Mouse (Mus musculus): ENCODE results near the gene Gpc6. TPM values are rescaled to one million over a fixed set of nuclear protein-coding genes. Genes with fewer than 3 reads are reported as not detected.

Gene Gpc6
- polyA plus RNA-seq, 1 experiment: not detected

DNA sequence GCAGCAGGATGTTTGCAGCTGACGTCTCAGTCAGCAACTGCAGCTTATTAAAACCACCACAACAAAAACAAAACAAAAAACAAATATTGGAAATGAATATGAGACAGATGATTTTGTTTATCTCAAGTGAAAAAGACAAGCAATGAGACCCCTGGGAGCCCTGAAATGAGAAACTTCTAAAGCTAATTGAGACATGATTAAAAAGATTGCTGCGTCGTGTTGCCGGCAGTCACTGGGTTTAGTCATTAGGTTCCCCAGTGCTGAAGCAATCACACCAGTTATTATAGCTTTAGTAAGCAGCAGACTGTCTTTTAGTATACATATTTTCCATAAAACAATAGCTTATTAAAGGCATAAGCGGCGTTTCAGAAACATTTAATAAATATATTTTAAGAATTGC, 419.4 kb downstream of the Gpc6 start:
- Histone ChIP-seq H3K4me1 (ENCODE audit: control insufficient read depth, insufficient read depth, low read length) (no peaks in the 10 kb centered on the region), H3K27ac (ENCODE audit: insufficient read depth, low read depth, low read length) (no peak overlapping the region), H3K4me3 (ENCODE audit: insufficient read depth, low read depth, low read length) (no peak overlapping the region)
- TF ChIP-seq CTCF (IDR thresholded peaks at IDR 0.05; ENCODE audit: insufficient read depth, low read depth, low read length) (no peak), POLR2A (IDR thresholded peaks at IDR 0.05; ENCODE audit: insufficient read depth, low read depth, low read length) (no peak)
- WGBS: 59% methylated on average over 6 of the region's 6 CpGs

DNA sequence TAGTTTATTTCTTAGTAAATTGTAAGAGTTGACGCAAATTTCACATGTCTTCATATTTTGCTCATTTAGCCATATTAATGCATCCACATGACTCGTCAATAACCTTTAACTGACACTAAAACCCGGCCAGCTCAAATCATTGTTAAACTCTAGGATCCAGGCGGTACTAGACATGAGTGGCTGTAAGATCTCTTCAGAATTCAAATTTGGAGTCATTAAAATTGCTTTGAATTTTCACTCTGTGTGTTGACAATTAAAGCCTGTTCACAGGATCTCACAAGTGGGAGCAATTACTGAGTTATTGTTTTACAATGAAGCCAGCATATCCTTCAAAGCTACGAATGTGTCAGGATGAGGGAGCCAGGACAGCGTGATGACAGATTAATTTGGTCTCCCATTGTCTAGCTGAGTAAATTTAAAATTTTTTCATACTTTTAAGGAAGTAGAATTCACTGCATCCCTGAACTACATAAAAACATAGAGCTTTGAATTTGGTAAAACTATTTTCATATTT, 421.3 kb downstream of the Gpc6 start:
- H3K4me3 ChIP-seq (ENCODE audit: insufficient read depth, low read depth, low read length): no peak overlapping the region
- H3K27ac ChIP-seq (ENCODE audit: insufficient read depth, low read depth, low read length): no peak overlapping the region
- no peaks in the 10 kb centered on the region for H3K4me1 ChIP-seq (ENCODE audit: control insufficient read depth, insufficient read depth, low read length)
- 86% methylated on average over 6 of the region's 6 CpGs for WGBS
- TF ChIP-seq CTCF (IDR thresholded peaks at IDR 0.05; ENCODE audit: insufficient read depth, low read depth, low read length) (no peak), POLR2A (IDR thresholded peaks at IDR 0.05; ENCODE audit: insufficient read depth, low read depth, low read length) (no peak)

DNA sequence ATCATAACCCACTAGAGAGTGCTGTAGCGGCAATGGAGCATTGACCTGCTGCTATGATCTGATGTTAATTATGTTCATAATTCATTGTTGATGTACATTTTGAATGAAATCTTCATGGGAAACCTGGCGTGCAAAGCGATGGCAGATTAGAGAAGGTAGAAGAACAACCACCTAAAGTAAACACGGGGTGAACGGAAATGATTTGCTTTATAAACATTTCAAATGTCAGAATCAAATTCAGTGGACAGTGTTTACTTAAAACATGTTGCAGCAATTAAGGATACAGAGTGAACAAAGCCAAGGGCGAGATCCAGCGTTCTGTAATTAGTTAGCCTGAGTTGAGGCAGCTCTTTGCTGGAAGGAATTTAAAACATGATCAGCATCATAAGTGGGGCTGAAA, 426.2 kb downstream of the Gpc6 start:
- Histone ChIP-seq H3K27ac (ENCODE audit: insufficient read depth, low read depth, low read length) (no peak overlapping the region), H3K4me3 (ENCODE audit: insufficient read depth, low read depth, low read length) (no peak overlapping the region), H3K4me1 (ENCODE audit: control insufficient read depth, insufficient read depth, low read length) (no peaks in the 10 kb centered on the region)
- WGBS: 66% methylated on average over 7 of the region's 7 CpGs
- TF ChIP-seq CTCF (IDR thresholded peaks at IDR 0.05; ENCODE audit: insufficient read depth, low read depth, low read length) (no peak), POLR2A (IDR thresholded peaks at IDR 0.05; ENCODE audit: insufficient read depth, low read depth, low read length) (no peak)

DNA sequence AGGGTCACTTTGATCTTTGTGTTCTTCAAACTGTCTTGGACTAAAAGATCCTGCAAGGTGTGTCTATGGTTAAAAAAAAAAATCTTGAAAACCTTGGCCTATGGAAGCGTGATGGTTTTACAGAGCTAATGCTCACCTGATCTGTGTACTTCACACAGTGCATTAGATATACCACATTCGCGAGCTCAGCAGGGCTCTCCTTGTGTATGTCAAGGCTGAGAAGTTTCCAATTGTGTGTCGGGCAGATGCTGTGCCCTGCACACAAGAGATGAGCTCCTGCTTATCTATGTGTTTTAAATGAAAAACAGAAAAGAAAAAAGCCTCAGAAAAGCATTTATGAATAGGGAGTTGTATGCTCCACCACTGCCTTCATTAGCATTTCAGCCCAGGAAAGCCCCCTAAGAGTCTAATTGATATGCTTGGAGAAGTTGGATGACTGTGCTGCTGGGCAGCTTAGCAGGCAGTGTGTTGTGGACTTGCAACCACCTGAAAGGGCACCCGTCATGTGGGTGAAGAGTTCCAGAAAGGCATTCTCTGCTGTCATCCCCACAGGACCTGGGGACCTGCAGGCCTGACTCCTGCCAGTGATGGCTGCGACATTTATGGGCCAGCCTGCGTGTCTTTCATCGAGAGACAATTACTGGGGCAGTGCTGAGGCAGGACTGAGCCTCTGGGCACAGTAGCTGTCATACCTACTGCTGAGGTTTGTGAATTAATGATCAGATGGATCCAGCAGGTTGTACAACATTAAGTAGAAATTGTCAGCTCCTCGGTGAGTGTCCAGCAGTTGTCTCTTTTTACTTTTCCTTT, 436.2 kb downstream of the Gpc6 start:
- H3K4me3 ChIP-seq (ENCODE audit: insufficient read depth, low read depth, low read length): no peak overlapping the region
- no peaks in the 10 kb centered on the region for H3K4me1 ChIP-seq (ENCODE audit: control insufficient read depth, insufficient read depth, low read length)
- TF ChIP-seq CTCF (IDR thresholded peaks at IDR 0.05; ENCODE audit: insufficient read depth, low read depth, low read length) (no peak), POLR2A (IDR thresholded peaks at IDR 0.05; ENCODE audit: insufficient read depth, low read depth, low read length) (no peak)
- 76% methylated on average over 9 of the region's 9 CpGs for WGBS
- no peak overlapping the region for H3K27ac ChIP-seq (ENCODE audit: insufficient read depth, low read depth, low read length)

DNA sequence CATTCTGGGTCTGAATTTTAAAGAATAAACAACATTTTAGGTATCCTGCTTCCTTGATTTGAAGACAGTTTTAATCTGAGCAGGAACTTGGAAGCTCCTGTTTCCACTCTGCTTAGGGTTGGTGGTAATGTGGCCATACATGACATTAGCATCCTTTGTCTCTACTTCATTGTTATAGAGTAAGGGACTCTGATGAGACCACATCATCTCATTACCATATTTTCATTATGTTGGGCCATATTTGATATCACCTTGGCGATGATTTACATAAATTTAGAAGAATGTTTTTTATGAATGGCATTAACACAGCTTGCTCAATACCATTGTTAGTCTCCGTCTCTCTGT, 436.8 kb downstream of the Gpc6 start:
- 93% methylated on average over 2 of the region's 2 CpGs for WGBS
- H3K27ac ChIP-seq (ENCODE audit: insufficient read depth, low read depth, low read length): no peak overlapping the region
- TF ChIP-seq CTCF (IDR thresholded peaks at IDR 0.05; ENCODE audit: insufficient read depth, low read depth, low read length) (no peak), POLR2A (IDR thresholded peaks at IDR 0.05; ENCODE audit: insufficient read depth, low read depth, low read length) (no peak)
- H3K4me3 ChIP-seq (ENCODE audit: insufficient read depth, low read depth, low read length): no peak overlapping the region
- H3K4me1 ChIP-seq (ENCODE audit: control insufficient read depth, insufficient read depth, low read length): no peaks in the 10 kb centered on the region

DNA sequence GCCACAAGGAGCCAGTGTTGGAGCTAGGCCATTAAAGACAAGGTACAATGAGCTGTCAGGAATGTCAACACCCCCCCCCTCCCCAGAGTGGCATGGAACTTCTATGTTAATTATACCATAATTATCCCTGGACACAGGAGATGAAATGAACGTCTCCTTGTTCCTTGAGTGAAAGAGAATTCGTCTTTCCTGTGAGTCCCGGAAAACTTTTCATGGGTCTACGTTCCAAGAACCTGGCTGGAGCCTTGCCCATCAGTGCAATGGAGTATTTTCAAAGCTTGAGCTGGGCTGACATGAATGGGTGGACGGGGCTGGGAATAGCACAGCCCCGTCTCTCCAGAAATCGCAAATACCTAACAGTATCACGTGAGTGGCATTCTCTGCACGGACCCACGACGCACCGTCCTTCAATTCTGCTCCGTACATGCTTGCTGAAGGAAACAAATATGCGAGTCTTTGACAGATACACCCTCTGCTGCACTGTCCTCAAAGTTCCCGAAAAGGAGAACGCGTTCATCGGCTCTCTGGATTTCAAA, 444.3 kb downstream of the Gpc6 start:
- Histone ChIP-seq H3K4me1 (ENCODE audit: control insufficient read depth, insufficient read depth, low read length) (0 out of 2 replicates have a peak, but pooled peaks cover 2% of the 10 kb centered on the region), H3K4me3 (ENCODE audit: insufficient read depth, low read depth, low read length) (no peak overlapping the region), H3K27ac (ENCODE audit: insufficient read depth, low read depth, low read length) (no peak overlapping the region)
- TF ChIP-seq CTCF (IDR thresholded peaks at IDR 0.05; ENCODE audit: insufficient read depth, low read depth, low read length) (no peak), POLR2A (IDR thresholded peaks at IDR 0.05; ENCODE audit: insufficient read depth, low read depth, low read length) (no peak)
- 37% methylated on average over 18 of the region's 18 CpGs for WGBS

DNA sequence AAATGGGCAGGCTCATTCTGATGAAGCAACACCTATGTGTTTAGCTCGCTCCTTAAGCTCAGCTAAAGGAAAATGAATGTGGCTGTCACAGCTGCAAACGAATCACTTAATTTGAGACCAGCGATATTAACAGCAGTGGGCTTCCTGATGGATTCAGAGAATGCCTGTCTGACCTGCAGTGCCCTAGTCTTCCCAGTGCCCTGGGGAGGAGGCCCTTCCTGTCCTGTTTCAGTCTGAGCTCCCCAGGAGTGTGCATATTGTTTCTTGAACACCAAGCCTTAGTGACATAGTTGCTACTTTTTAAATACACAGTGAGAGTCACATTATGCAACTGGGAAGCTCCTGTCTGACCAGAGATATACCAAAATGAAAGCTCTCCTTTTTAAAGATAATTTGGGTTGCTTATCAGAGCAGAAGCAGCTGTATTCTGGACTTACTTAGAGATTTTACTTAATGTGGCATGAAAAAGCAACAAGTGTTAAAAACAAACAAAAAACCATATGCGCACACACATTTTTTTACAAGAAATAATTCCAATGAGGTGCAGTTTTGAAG, 451.8 kb downstream of the Gpc6 start:
- Histone ChIP-seq H3K4me3 (ENCODE audit: insufficient read depth, low read depth, low read length) (no peak overlapping the region), H3K27ac (ENCODE audit: insufficient read depth, low read depth, low read length) (no peak overlapping the region), H3K4me1 (ENCODE audit: control insufficient read depth, insufficient read depth, low read length) (no peaks in the 10 kb centered on the region)
- TF ChIP-seq CTCF (IDR thresholded peaks at IDR 0.05; ENCODE audit: insufficient read depth, low read depth, low read length) (no peak), POLR2A (IDR thresholded peaks at IDR 0.05; ENCODE audit: insufficient read depth, low read depth, low read length) (no peak)
- WGBS: 65% methylated on average over 4 of the region's 4 CpGs

DNA sequence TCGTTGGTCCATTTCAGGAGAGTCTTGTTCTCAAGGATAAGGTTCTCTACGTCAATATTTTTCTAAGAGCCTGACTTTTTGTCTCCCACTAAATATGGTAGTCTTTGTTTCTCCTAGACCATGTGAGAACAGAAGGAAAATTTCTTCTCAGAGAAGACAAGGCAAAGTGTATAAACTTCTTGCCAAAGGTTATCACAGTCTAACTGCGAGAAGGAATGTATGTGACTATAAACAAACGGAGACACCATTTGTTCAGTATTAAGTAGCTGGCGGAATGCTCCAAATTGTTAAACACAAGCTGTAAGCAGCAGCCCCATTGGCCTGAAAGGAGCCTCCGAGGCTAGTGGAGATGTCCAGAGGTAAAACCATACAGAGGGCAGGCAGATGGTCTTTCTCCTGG, 454.9 kb downstream of the Gpc6 start:
- Histone ChIP-seq H3K4me3 (ENCODE audit: insufficient read depth, low read depth, low read length) (no peak overlapping the region), H3K4me1 (ENCODE audit: control insufficient read depth, insufficient read depth, low read length) (no peaks in the 10 kb centered on the region), H3K27ac (ENCODE audit: insufficient read depth, low read depth, low read length) (no peak overlapping the region)
- TF ChIP-seq POLR2A (IDR thresholded peaks at IDR 0.05; ENCODE audit: insufficient read depth, low read depth, low read length) (no peak), CTCF (IDR thresholded peaks at IDR 0.05; ENCODE audit: insufficient read depth, low read depth, low read length) (no peak)
- WGBS: 82% methylated on average over 6 of the region's 6 CpGs

DNA sequence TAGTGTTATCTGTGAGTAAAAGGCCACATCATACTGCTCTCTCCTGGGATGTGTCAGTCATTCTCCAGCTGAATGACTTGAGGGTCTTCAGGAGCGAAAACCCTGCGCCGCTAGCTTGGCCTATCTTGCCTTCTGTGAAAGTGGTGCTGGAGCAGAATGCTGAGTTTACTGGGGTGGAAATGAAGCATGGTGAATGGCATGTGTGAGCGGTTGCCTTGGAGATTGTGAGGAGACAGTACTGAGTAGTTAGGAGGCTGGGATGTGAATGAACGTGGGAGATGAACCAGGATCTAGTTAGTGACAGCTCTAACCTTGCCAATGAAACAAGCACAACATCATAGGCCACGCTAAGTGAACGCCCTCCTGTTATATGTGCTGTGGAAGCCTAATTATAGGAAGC, 458.1 kb downstream of the Gpc6 start:
- no peaks in the 10 kb centered on the region for H3K4me1 ChIP-seq (ENCODE audit: control insufficient read depth, insufficient read depth, low read length)
- no peak overlapping the region for H3K27ac ChIP-seq (ENCODE audit: insufficient read depth, low read depth, low read length)
- H3K4me3 ChIP-seq (ENCODE audit: insufficient read depth, low read depth, low read length): no peak overlapping the region
- TF ChIP-seq POLR2A (IDR thresholded peaks at IDR 0.05; ENCODE audit: insufficient read depth, low read depth, low read length): no peak
- no peak for TF ChIP-seq CTCF (IDR thresholded peaks at IDR 0.05; ENCODE audit: insufficient read depth, low read depth, low read length)
- WGBS: 69% methylated on average over 7 of the region's 7 CpGs

Data from olfactory bulb, adult 2 months (tissue).